Mouse (Mus musculus): ENCODE results near the gene Lamtor5.

- TF ChIP-seq CTCF (IDR thresholded peaks at IDR 0.05; ENCODE audit: low read depth) (no peak), EP300 (IDR thresholded peaks at IDR 0.05; ENCODE audit: low read depth) (no peak)
Observed at GRCm38 (mm10) chr3:107261851-107262165, 16.9 kb upstream of the Lamtor5 start.

All from liver, postnatal 0 days (tissue).